Mouse (Mus musculus) small intestine, adult 10 weeks (tissue): ENCODE data around the gene Fuca1. TPM values are rescaled to one million over a fixed set of nuclear protein-coding genes. Genes with fewer than 3 reads are reported as not detected.

ENCODE experiments used
- polyA plus RNA-seq: library from polyadenylated mRNA; stranded (reverse); fragments of 350-450 nt; fragmentation: Illumina TruSeq; extraction: RNeasy Lipid Tissue Mini Kit (QIAGEN cat#74804); gene quantifications from one replicate; pipeline ENCODE4 v1.2.3, GENCODE M21; 2014; ENCODE audit warnings: low replicate concordance

Fuca1 gene
- 73.7 TPM for polyA plus RNA-seq

GRCm38 (mm10) chr4:135920304-135921241 lies at the start of gene Fuca1:
Gene Fuca1 (plus strand): TSS chr4:135920735.

GRCm38 (mm10) chr4:135873526-135874202 lies 46.9 kb upstream of the Fuca1 start, which contains the start of gene Pnrc2:
Gene Pnrc2 (minus strand): TSS chr4:135873850.

GRCm38 (mm10) chr4:135895071-135895571 lies 25.4 kb upstream of the Fuca1 start, which contains the start of gene Cnr2:
Gene Cnr2 (plus strand): TSS chr4:135895394.

GRCm38 (mm10) chr4:135946278-135946658 lies 25.7 kb downstream of the Fuca1 start, which contains the start of gene Hmgcl:
Gene Hmgcl (plus strand): TSS chr4:135946448.

GRCm38 (mm10) chr4:135963457-135964193 lies 43.1 kb downstream of the Fuca1 start, which contains the start of gene Gale:
Gene Gale (plus strand): TSS chr4:135963727.

GRCm38 (mm10) chr4:135972556-135972906 lies 52.0 kb downstream of the Fuca1 start, which contains the start of gene Lypla2:
Gene Lypla2 (minus strand): TSS chr4:135972626.

GRCm38 (mm10) chr4:135986943-135987710 lies 66.6 kb downstream of the Fuca1 start, which contains the start of gene Pithd1:
Gene Pithd1 (minus strand): TSS chr4:135987264.

Other genes starting within 250 kb of the Fuca1 start
- gene Ifnlr1, start 234.4 kb upstream of the Fuca1 start, polyA plus RNA-seq, result 6.3 TPM
- gene Il22ra1, start 192.6 kb upstream of the Fuca1 start, polyA plus RNA-seq, result 2.0 TPM
- gene Myom3, start 161.0 kb upstream of the Fuca1 start, polyA plus RNA-seq, result 1.4 TPM
- 241 TPM for gene Srsf10, start 65.0 kb upstream of the Fuca1 start, polyA plus RNA-seq
- gene Pnrc2, start 46.9 kb upstream of the Fuca1 start, polyA plus RNA-seq, result 390 TPM
- gene Cnr2, start 25.3 kb upstream of the Fuca1 start, polyA plus RNA-seq, result 0.41 TPM
- gene Hmgcl, start 25.7 kb downstream of the Fuca1 start, polyA plus RNA-seq, result 8.0 TPM
- gene Gale, start 43.0 kb downstream of the Fuca1 start, polyA plus RNA-seq, result 0.37 TPM
- gene Lypla2, start 51.9 kb downstream of the Fuca1 start, polyA plus RNA-seq, result 0.33 TPM
- gene Pithd1, start 66.5 kb downstream of the Fuca1 start, polyA plus RNA-seq, result 37.9 TPM
- 12.7 TPM for gene Eloa, start 101.0 kb downstream of the Fuca1 start, polyA plus RNA-seq
- gene Rpl11, start 132.7 kb downstream of the Fuca1 start, polyA plus RNA-seq, result 132 TPM
- gene Id3, start 222.8 kb downstream of the Fuca1 start, polyA plus RNA-seq, result 16.7 TPM